Mouse (Mus musculus) cerebellum, adult 2 months (tissue): Measurements from ENCODE around the gene Acsl6.

Source experiments
- CTCF ChIP-seq: fragments of 200-500 bp; IDR thresholded peaks from 2 replicates; pipeline ENCODE4 v1.5.1; 2011; ENCODE audit warnings: low read depth, mild to moderate bottlenecking, control low read depth, low read length, moderate library complexity, borderline replicate concordance; ENCODE audit not compliant: insufficient read depth
- POLR2A ChIP-seq: fragments of 200-500 bp; IDR thresholded peaks from 2 replicates; pipeline ENCODE4 v1.6.1; 2011; ENCODE audit warnings: low read length, control low read depth, borderline replicate concordance; ENCODE audit not compliant: insufficient read depth

- TF ChIP-seq CTCF: no peak
- no peak for TF ChIP-seq POLR2A
These were observed 11.1 kb downstream of the Acsl6 start for GRCm38 (mm10) chr11:54314740-54315139.
